Mouse (Mus musculus): Measurements from ENCODE around the gene Slc25a41. TPM values are rescaled to one million over a fixed set of nuclear protein-coding genes. Genes with fewer than 3 reads are reported as not detected.
A peak's percentile ranks its signal among the peaks of the same experiment; 100 is the strongest.

The Slc25a41 gene
- not detected in 2 replicates for polyA plus RNA-seq (2015; fragmentation: Nextera tagmentation; extraction: Ambion mirVana)

DNA sequence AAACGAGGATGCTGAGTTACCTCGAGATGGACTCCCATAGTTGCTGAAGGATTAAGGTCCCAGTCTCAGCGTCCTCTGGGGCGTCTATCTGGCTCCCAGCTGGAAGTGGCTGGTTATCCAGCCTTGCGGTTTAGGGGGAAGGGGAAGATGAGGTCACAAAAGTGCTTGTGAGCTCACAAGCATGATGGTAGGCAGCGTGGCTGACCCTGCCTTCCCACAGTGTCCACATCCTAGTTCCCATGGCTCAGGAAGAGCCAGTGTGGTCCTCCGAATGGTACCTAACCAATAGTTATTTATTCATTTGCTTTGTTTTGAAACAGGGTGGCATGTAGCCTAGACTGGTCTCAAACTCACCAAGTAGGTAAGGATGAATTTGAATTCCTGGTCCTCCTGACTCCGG is at the start of gene Slc25a41:
Gene Slc25a41 (minus strand): TSS at position 101 of the 400 bp plus-strand sequence.
- peaks cover 22% of the 10 kb centered on the region for H3K27me3 ChIP-seq
- no peak within 1 kb of the TSS for H3K4me3 ChIP-seq
- no peak within 1 kb of the TSS for H3K27ac ChIP-seq (replicated peaks)
- 75% methylated on average over 8 of the region's 8 CpGs for WGBS
- H3K4me2 ChIP-seq = no peak within 1 kb of the TSS
- ATAC-seq (ENCODE audit: low read depth) = no peak
- no peak within 1 kb of the TSS for H3K9ac ChIP-seq
- H3K4me1 ChIP-seq (replicated peaks) = no peaks in the 10 kb centered on the region
- H3K9me3 ChIP-seq = no peaks in the 10 kb centered on the region
- peaks cover 19% of the 10 kb centered on the region for H3K36me3 ChIP-seq

DNA sequence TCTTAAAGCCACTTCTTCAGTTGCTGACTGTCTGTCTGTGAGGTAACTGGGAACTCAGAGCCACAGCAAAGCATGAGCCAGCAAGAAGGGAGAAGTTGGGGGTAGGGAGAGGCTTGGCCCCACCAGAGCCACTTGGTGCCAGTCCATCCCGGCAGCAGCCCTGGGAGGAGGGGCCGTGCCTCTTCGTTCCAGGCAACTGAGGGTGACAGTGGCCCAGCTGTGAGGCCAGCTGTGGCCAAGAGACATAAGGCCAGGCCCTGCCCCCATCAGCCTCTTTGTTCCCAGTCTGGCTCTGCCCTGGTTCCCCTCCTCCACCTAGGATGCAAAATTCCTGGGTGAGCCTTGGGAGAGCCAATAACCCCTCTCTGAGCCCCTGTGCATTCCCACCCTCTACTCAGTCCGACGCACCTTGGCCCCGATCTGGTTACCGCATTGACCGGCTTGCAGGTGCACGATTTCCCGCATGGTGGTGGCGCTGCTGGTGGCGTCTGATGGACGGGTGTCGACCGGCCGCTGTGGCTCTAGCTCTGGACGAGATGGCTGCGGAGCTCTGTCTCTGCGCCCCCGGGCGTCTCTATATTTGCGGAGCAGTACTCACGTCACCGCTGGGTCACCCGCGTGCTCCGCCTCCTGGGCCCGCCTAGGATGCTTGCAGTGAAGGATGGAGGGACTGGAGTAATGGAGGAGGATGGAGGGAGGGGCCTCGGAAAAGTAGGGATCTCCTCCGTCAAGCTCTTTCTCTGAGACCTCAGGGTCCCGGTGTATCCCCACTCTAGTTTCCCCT is 45.8 kb upstream of the Slc25a41 start, which contains the start of gene Tubb4a:
Gene Tubb4a (minus strand): TSS at position 734 of the 784 bp plus-strand sequence.
- Histone ChIP-seq H3K4me1 (replicated peaks) (peaks cover 41% of the 10 kb centered on the region), H3K9me3 (no peaks in the 10 kb centered on the region), H3K4me2 (peak within 1 kb of the TSS; percentile 71), H3K36me3 (peaks cover 29% of the 10 kb centered on the region), H3K9ac (peak within 1 kb of the TSS; percentile 80), H3K27ac (replicated peaks) (peak within 1 kb of the TSS; percentile 80), H3K27me3 (0 out of 2 replicates have a peak, but pooled peaks cover under 1% of the 10 kb centered on the region), H3K4me3 (peak within 1 kb of the TSS; percentile 52)
- ATAC-seq (ENCODE audit: low read depth) = peak; percentile 97
- 1% methylated on average over 31 of the region's 31 CpGs for WGBS

DNA sequence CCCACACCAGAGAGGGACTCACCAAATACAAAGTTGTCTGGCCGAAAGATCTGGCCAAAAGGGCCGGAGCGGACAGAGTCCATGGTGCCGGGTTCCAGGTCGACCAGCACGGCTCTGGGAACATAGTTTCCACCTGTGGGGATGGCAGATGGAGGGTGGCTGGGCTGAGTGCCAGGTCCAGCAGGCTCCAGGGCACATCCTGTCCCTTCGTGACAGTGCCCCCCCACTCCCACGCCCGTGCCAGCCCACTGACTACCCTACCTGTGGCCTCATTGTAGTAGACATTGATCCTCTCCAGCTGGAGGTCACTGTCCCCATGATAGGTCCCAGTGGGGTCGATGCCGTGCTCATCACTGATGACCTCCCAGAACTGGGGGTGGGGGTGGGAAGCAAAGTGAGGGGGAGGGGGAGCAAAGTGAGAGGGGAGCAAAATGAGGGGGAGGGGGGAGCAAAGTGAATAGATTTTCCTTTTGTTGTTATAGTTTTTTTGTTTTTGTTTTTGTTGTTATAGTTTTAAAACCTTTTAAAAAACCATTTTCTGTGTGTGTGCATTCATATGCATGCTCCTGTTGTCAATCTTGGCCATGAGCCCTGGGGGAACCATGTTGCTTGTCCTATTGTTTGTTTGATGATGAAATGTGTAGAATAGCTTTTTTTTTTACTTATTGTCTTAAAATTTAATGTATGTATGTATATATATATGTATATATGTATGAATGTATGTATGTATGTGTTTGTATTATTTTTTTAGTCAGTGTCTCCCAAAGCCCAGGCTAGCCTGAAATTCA is 44.7 kb upstream of the Slc25a41 start:
- no peak for ATAC-seq (ENCODE audit: low read depth)
- H3K27me3 ChIP-seq = no peaks in the 10 kb centered on the region
- peak overlapping the region; percentile 80 for H3K9ac ChIP-seq
- H3K4me1 ChIP-seq (replicated peaks) = peaks cover 41% of the 10 kb centered on the region
- H3K4me2 ChIP-seq = peak overlapping the region; percentile 71
- 82% methylated on average over 11 of the region's 11 CpGs for WGBS
- H3K4me3 ChIP-seq = peak overlapping the region; percentile 52
- peaks cover 39% of the 10 kb centered on the region for H3K36me3 ChIP-seq
- H3K9me3 ChIP-seq = no peaks in the 10 kb centered on the region
- no peak overlapping the region for H3K27ac ChIP-seq (replicated peaks)

DNA sequence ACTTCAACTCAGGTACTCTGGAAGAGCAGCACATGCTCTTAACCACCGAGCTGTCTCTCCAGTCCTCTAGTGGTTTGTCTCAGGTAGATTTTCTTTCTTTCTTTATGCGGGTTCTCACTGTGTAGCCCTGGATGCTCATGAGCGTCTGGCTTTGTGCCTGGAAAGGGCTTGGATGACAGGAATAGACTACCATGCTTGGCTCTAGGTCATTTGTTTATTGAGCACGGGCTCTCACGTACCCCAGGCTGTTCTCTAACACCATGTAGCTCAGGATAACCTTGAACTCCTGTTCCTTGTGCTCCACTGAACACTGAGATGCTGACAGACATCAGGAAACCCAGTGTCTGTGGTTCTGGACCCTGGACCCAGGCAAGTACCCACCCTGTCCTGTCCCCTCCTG is 41.0 kb upstream of the Slc25a41 start:
- no peak overlapping the region for H3K27ac ChIP-seq (replicated peaks)
- ATAC-seq (ENCODE audit: low read depth) = no peak
- H3K36me3 ChIP-seq = peaks cover 59% of the 10 kb centered on the region
- no peak overlapping the region for H3K4me2 ChIP-seq
- peaks cover 36% of the 10 kb centered on the region for H3K4me1 ChIP-seq (replicated peaks)
- H3K9me3 ChIP-seq = no peaks in the 10 kb centered on the region
- no peak overlapping the region for H3K9ac ChIP-seq
- 89% methylated on average over 5 of the region's 5 CpGs for WGBS
- no peaks in the 10 kb centered on the region for H3K27me3 ChIP-seq
- H3K4me3 ChIP-seq = no peak overlapping the region

DNA sequence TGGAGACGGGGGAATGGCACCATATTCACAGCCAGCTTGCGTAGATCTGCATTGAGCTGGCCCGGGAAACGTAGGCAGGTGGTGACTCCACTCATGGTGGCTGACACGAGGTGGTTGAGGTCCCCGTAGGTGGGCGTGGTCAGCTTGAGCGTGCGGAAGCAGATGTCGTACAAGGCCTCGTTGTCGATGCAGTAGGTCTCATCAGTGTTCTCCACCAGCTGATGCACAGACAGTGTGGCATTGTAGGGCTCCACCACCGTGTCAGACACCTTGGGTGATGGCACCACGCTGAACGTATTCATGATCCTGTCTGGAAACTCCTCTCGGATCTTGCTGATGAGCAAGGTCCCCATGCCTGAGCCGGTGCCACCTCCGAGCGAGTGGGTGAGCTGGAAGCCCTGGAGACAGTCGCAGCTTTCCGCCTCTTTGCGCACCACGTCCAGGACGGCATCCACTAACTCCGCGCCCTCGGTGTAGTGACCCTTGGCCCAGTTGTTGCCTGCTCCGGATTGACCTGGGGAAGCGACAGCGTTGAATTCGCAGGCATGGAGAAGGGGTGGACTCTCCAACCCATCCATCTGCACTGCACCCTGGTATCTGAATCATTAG is 39.9 kb upstream of the Slc25a41 start:
- Histone ChIP-seq H3K27ac (replicated peaks) (no peak overlapping the region), H3K9me3 (no peaks in the 10 kb centered on the region), H3K4me2 (no peak overlapping the region), H3K4me3 (no peak overlapping the region), H3K4me1 (replicated peaks) (peaks cover 27% of the 10 kb centered on the region), H3K9ac (no peak overlapping the region), H3K27me3 (no peaks in the 10 kb centered on the region), H3K36me3 (peaks cover 59% of the 10 kb centered on the region)
- WGBS = 95% methylated on average over 31 of the region's 31 CpGs
- ATAC-seq (ENCODE audit: low read depth) = no peak

DNA sequence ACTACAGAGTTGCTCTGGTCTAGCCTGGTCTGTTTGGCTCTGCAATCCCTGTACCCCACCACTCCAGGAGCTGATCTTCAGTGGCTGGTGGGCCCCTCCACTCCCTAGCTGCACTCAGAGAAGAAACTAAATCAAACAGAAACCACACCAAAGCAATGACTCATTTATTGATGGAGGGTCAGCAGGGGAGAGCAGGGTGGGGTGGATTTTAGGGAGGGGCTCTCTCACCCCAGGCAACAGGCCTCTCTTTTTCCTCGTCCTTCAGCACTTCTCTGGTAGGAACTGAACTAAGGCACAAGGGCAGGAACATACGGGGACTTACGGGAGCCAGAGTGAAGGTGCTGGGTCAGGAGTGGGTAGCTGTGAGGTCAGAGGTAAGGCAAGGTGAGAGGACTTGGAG is 38.5 kb upstream of the Slc25a41 start:
- no peak overlapping the region for H3K4me2 ChIP-seq
- H3K9me3 ChIP-seq = no peaks in the 10 kb centered on the region
- peaks cover 17% of the 10 kb centered on the region for H3K4me1 ChIP-seq (replicated peaks)
- 69% methylated on average over 3 of the region's 3 CpGs for WGBS
- H3K36me3 ChIP-seq = peaks cover 49% of the 10 kb centered on the region
- H3K27ac ChIP-seq (replicated peaks) = no peak overlapping the region
- no peak for ATAC-seq (ENCODE audit: low read depth)
- no peak overlapping the region for H3K9ac ChIP-seq
- H3K27me3 ChIP-seq = no peaks in the 10 kb centered on the region
- no peak overlapping the region for H3K4me3 ChIP-seq

DNA sequence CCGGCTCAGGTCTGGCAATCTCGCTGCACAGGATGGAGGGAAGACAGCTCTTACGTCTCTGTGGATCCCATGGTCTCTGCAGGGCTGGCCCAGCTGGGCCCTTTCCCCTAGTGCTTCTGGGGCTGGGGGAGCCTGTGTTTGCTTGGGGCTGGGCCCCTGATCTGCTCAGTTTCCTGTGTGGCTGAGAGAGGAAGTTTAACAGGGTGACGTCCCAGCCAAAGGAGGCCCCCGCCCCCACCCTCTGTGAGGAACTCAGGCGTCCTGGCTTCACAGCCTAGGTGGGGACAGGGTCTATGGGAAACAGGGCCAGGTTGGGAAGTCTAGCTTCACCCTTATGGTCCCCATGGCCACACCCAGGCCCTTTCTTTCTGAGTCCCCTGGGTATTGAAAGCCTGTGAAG is 36.9 kb upstream of the Slc25a41 start, which contains the start of gene Dennd1c:
Gene Dennd1c (minus strand): TSS at position 179 of the 400 bp plus-strand sequence.
- Histone ChIP-seq H3K4me1 (replicated peaks) (0 out of 2 replicates have a peak, but pooled peaks cover 2% of the 10 kb centered on the region), H3K27me3 (no peaks in the 10 kb centered on the region; the same call in 1 of the 2 replicates), H3K36me3 (peaks cover 35% of the 10 kb centered on the region), H3K4me2 (no peak within 1 kb of the TSS), H3K9ac (no peak within 1 kb of the TSS), H3K4me3 (no peak within 1 kb of the TSS), H3K27ac (replicated peaks) (no peak within 1 kb of the TSS), H3K9me3 (no peaks in the 10 kb centered on the region)
- WGBS = 54% methylated on average over 6 of the region's 6 CpGs
- ATAC-seq (ENCODE audit: low read depth) = no peak

DNA sequence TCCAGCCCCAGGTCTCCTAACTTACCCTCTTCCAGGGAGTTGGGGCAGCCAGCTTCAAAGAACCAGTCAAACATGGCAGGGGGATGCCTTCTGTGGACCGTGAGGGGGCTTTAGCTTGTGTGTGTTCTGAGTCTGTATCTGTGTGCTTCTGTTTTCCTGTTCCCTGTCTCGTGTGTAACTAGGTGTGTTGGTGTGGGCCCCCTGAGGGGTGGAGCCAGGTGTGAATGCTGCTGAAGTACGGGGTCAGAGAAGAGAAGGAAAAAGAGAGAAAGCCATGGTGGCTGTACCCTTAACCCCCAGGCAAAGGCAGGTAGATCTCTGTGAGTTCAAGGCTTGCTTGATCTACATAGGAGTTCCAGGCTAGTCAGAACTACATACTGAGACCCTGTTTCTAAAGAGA is 35.5 kb upstream of the Slc25a41 start:
- 64% methylated on average over 3 of the region's 3 CpGs for WGBS
- H3K4me3 ChIP-seq = no peak overlapping the region
- no peaks in the 10 kb centered on the region for H3K4me1 ChIP-seq (replicated peaks)
- ATAC-seq (ENCODE audit: low read depth) = no peak
- H3K9me3 ChIP-seq = no peaks in the 10 kb centered on the region
- H3K4me2 ChIP-seq = no peak overlapping the region
- H3K36me3 ChIP-seq = peaks cover 27% of the 10 kb centered on the region
- no peak overlapping the region for H3K9ac ChIP-seq
- no peaks in the 10 kb centered on the region; the same call in 1 of the 2 replicates for H3K27me3 ChIP-seq
- H3K27ac ChIP-seq (replicated peaks) = no peak overlapping the region

DNA sequence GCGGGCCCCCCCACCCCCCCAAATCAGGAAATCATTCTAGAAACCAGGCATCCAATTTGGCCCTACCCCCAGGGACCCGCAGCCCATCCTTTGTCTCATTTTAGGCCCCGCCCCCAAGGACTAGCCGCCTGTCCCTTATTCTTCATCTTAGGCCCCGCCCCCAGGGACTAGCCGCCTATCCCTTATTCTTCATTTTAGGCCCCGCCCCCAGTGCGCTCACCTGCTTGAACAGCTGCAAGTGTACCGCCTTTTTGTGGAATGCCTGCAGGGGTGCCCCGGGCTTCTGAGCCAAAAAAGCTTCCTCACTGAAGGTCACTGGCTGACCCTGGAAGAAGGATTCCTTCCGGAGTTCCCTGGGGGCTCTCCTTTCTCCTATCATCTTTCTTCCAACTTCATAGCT is 29.2 kb upstream of the Slc25a41 start:
- Histone ChIP-seq H3K4me3 (peak overlapping the region; percentile 23), H3K4me1 (replicated peaks) (no peaks in the 10 kb centered on the region; the same call in 1 of the 2 replicates), H3K4me2 (peak overlapping the region; percentile 36), H3K9me3 (no peaks in the 10 kb centered on the region), H3K27ac (replicated peaks) (no peak overlapping the region), H3K36me3 (no peaks in the 10 kb centered on the region), H3K9ac (no peak overlapping the region), H3K27me3 (peaks cover 5% of the 10 kb centered on the region; the same call in 1 of the 2 replicates)
- WGBS = 5% methylated on average over 11 of the region's 11 CpGs
- peak; percentile 46; the same call in 1 of the 2 replicates for ATAC-seq (ENCODE audit: low read depth)

DNA sequence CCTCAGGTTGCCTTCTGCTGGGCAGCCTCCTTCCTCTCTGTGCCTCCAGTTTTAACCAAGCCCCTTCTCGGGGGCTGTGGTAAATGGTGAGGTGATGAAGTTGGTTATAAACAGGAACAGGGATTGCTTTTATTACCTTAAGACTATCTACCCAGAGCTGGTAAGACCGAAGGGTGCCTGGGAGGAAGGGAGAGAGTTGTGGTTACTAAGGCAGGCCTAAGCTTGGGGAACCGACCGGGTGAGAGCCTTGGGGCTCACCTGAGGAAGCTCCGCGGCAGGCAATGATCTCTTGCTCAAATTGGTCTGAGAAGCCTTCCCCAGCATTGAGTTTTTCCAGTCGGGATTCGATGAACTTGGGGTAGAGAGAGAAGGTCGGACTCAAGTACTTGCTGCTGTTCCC is 28.8 kb upstream of the Slc25a41 start:
- peak overlapping the region; percentile 36 for H3K4me2 ChIP-seq
- WGBS = 8% methylated on average over 9 of the region's 9 CpGs
- H3K9ac ChIP-seq = no peak overlapping the region
- no peak overlapping the region for H3K27ac ChIP-seq (replicated peaks)
- H3K4me1 ChIP-seq (replicated peaks) = peaks cover 2% of the 10 kb centered on the region; the same call in 1 of the 2 replicates
- peak overlapping the region; percentile 23 for H3K4me3 ChIP-seq
- no peaks in the 10 kb centered on the region for H3K9me3 ChIP-seq
- no peak for ATAC-seq (ENCODE audit: low read depth)
- H3K36me3 ChIP-seq = no peaks in the 10 kb centered on the region
- H3K27me3 ChIP-seq = peaks cover 7% of the 10 kb centered on the region

DNA sequence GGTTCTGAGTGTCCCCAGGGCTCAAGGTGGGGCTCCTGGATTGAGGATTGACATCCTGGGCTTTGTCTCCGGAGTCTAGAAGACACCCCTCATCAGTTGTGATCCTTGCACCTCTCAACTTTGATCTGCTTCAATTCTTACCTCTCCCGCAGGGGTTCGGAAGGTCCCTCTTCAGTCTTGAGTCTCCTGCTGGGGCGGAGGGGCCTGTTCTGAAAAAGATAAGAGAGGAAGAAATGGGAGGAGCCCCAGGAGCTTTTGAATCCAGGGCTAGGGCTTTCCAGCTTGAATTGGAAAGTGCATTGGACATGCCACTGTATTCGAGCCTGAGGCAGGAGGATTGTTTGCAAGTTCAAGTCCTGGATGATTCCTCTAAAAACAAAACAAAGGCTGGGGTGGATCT is 25.5 kb upstream of the Slc25a41 start:
- ATAC-seq (ENCODE audit: low read depth) = no peak
- H3K27ac ChIP-seq (replicated peaks) = no peak overlapping the region
- no peaks in the 10 kb centered on the region for H3K9me3 ChIP-seq
- 60% methylated on average over 5 of the region's 5 CpGs for WGBS
- no peak overlapping the region for H3K4me3 ChIP-seq
- H3K27me3 ChIP-seq = peaks cover 38% of the 10 kb centered on the region
- no peaks in the 10 kb centered on the region for H3K36me3 ChIP-seq
- H3K4me1 ChIP-seq (replicated peaks) = peaks cover 11% of the 10 kb centered on the region
- no peak overlapping the region for H3K4me2 ChIP-seq
- no peak overlapping the region for H3K9ac ChIP-seq

DNA sequence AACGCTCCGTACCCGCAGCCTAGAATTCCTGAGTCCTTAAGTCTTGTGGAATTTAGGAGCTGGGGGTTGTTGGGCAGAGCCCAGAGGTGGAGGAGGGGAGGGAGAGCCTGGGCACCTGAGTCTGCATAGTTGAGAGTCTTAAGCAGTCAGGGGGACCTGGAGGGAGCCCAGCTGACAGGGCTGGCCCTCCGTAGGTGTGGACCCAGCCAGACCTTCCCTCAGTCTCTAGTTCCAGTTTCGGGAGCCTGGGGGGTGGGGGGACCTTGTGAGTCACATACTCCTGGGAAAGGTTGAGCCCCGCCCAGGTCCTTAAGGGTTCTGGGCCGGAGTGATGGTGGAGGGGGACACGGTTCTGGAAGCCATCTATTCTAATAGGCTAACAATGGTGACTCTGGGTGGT is 21.6 kb upstream of the Slc25a41 start:
- ATAC-seq (ENCODE audit: low read depth) = no peak
- Histone ChIP-seq H3K9ac (no peak overlapping the region), H3K4me1 (replicated peaks) (peaks cover 36% of the 10 kb centered on the region), H3K4me3 (no peak overlapping the region), H3K4me2 (no peak overlapping the region), H3K36me3 (no peaks in the 10 kb centered on the region), H3K27ac (replicated peaks) (no peak overlapping the region), H3K27me3 (peaks cover 49% of the 10 kb centered on the region), H3K9me3 (no peaks in the 10 kb centered on the region)
- WGBS = 11% methylated on average over 8 of the region's 8 CpGs

Data from neural tube, embryonic 13.5 days (tissue).